Mouse (Mus musculus): ENCODE measurements at regions not wholly inside any gene's neighbourhood (a gene's known extent, or its start where the extent isn't known, plus 50 kb on each side); places are given as distances from the start of the nearest gene placed in this dataset.

- TF ChIP-seq POLR2A (IDR thresholded peaks at IDR 0.05; ENCODE audit: low read depth, low read length) (no peak), CTCF (IDR thresholded peaks at IDR 0.05; ENCODE audit: borderline replicate concordance, insufficient read depth, low read length) (no peak)
Measured at GRCm38 (mm10) chr17:76136660-76137495, 585.1 kb upstream of the Fam98a start.
